Mouse (Mus musculus) kidney, postnatal 0 days (tissue): ENCODE data around the gene Adap1. TPM values are rescaled to one million over a fixed set of nuclear protein-coding genes. Genes with fewer than 3 reads are reported as not detected.

Source experiments
- ATAC-seq: fragments of 200-750 bp; cut with Nextera tagmentation; replicated peaks from 2 replicates; pipeline ENCODE4 v1.8.0; 2017; ENCODE audit warnings: low read depth, moderate number of reproducible peaks, moderate TSS enrichment, moderate library complexity; ENCODE audit not compliant: low FRiP score
- DNase-seq: peaks from one replicate; pipeline ENCODE4 v3.0.0-alpha.2; 2016; ENCODE audit warnings: low spot score
- H3K27ac ChIP-seq: fragments of 300-500 bp; sonication (generic); 2 replicates; pipeline ENCODE4 v1.5.1; 2014; ENCODE audit warnings: mild to moderate bottlenecking
- H3K27me3 ChIP-seq: fragments of 300-500 bp; sonication (generic); 2 replicates; pipeline ENCODE4 v1.6.1; 2014; ENCODE audit warnings: low read length, mixed read lengths; ENCODE audit not compliant: insufficient read depth
- H3K36me3 ChIP-seq: fragments of 300-500 bp; sonication (generic); 2 replicates; pipeline ENCODE4 v1.6.1; 2014; ENCODE audit warnings: low read length, mixed read lengths; ENCODE audit not compliant: insufficient read depth
- H3K4me1 ChIP-seq: fragments of 300-500 bp; sonication (generic); replicated peaks from 2 replicates; pipeline ENCODE4 v1.6.1; 2014; ENCODE audit warnings: antibody characterized with exemption, low read length, mixed read lengths; ENCODE audit not compliant: insufficient read depth
- H3K4me2 ChIP-seq: fragments of 300-500 bp; sonication (generic); 2 replicates; pipeline ENCODE4 v1.6.1; 2014; ENCODE audit warnings: mild to moderate bottlenecking, low read length, moderate library complexity, mixed read lengths
- H3K4me3 ChIP-seq: fragments of 300-500 bp; sonication (generic); replicated peaks from 2 replicates; pipeline ENCODE4 v1.5.1; 2014; ENCODE audit warnings: low read depth, low read length
- H3K9ac ChIP-seq: fragments of 300-500 bp; sonication (generic); 2 replicates; pipeline ENCODE4 v1.6.1; 2014; ENCODE audit warnings: low read depth, low read length
- H3K9me3 ChIP-seq: fragments of 300-500 bp; sonication (generic); replicated peaks from 2 replicates; pipeline ENCODE4 v1.6.1; 2016; ENCODE audit warnings: low read length, inconsistent platforms, mixed read lengths
- CTCF ChIP-seq: IDR thresholded peaks from 2 replicates; pipeline ENCODE4 v1.5.1; 2016; ENCODE audit warnings: antibody characterized with exemption, low read depth, mild to moderate bottlenecking, moderate library complexity
- WGBS: fragments of 180-500 bp; shearing (Covaris S2); extraction: QIAGEN DNeasy Blood & Tissue Kit; methylation state at CpG from one replicate; pipeline ENCODE4 v1.1.7; 2014; 5-methylcytosine and 5-hydroxymethylcytosine counted together
- polyA plus RNA-seq: library from polyadenylated mRNA; unstranded; fragments of >200 nt; fragmentation: Nextera tagmentation; extraction: Ambion mirVana; gene quantifications from 2 replicates; pipeline ENCODE4 v1.2.1, GENCODE M21; 2015

Gene Adap1
- polyA plus RNA-seq, 1 experiment from 2014 or later, result 6.9 TPM

DNA sequence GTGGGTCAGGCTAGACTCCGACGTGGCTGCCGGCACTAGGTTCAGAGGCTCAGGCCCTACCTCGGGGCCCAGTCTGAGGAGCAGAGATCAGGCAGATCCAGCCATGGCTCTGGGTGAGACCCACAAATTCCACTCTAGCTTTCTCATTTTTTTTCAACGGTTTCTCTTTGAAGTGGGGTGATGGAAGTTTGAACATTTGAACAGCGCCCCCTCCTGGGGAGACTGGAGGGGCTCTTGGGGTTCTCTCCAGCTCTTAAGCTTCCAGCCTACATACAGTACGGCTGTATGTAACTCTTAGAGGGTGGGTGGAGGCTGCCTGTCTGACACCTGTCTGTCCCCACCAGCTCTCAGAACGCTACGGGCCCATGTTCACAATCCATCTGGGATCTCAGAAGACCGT, 28.1 kb upstream of the Adap1 start:
- Histone ChIP-seq H3K4me2 (no peak overlapping the region), H3K36me3 (no peaks in the 10 kb centered on the region), H3K9ac (no peak overlapping the region), H3K4me3 (no peak overlapping the region), H3K4me1 (no peaks in the 10 kb centered on the region), H3K27me3 (no peaks in the 10 kb centered on the region), H3K27ac (no peak overlapping the region), H3K9me3 (no peaks in the 10 kb centered on the region)
- 58% methylated on average over 10 of the region's 10 CpGs for WGBS
- DNase-seq, result peak; percentile 46
- ATAC-seq, result no peak
- peak; percentile 57 for TF ChIP-seq CTCF

DNA sequence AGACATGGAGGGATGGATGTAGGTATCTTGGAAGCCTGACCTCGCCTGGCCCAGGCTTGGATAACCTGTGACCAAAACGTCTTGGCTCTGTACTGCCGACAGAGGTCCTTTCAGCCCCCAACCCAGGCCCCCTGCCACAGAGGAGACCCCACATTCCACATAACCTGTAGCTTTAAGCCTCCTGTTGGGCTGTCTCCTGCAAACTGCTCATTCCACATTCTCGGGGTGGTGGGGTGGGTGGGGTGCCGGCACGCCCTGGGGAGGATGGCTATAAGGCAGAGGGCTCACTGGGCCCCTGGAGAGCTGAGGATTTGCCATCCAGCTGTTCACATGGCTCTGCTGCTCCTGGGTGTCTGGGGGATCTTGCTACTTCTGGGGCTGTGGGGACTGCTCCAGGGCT, 26.9 kb upstream of the Adap1 start, which contains the start of gene Cyp2w1:
Gene Cyp2w1, plus strand, starts transcription at position 301 of the 400 bp plus-strand sequence.
- H3K4me3 ChIP-seq, result no peak within 1 kb of the TSS
- ATAC-seq (no peak), DNase-seq (no peak)
- no peaks in the 10 kb centered on the region for H3K27me3 ChIP-seq
- H3K36me3 ChIP-seq, result no peaks in the 10 kb centered on the region
- no peaks in the 10 kb centered on the region for H3K4me1 ChIP-seq
- no peaks in the 10 kb centered on the region for H3K9me3 ChIP-seq
- WGBS, result 59% methylated on average over 6 of the region's 6 CpGs
- no peak within 1 kb of the TSS for H3K4me2 ChIP-seq
- no peak within 1 kb of the TSS for H3K27ac ChIP-seq
- no peak for TF ChIP-seq CTCF
- 0 out of 2 replicates have a peak within 1 kb of the TSS, but pooled peaks have one; percentile 8 for H3K9ac ChIP-seq

DNA sequence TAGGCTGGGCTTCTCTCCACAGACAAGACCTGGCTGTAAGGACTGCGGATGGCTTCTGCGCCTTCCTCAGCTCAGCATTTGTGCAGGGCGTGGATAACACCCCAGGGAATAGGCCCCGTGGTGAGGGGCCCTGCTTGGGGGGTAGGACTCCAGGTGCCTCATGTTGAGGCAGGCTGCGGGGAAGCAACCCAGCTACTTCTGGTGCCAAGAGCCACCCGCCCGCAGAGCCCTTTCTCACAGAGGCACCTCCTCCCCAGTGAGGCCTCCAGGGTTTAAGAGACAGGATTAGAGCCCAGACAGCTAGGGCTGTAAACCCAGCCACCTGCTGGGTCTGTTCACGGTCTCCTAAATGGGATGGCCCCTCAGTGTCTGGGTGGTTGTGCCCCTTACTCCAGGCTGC, 26.2 kb upstream of the Adap1 start:
- Histone ChIP-seq H3K36me3 (no peaks in the 10 kb centered on the region), H3K27me3 (no peaks in the 10 kb centered on the region), H3K4me3 (no peak overlapping the region), H3K4me2 (no peak overlapping the region), H3K4me1 (no peaks in the 10 kb centered on the region), H3K9me3 (no peaks in the 10 kb centered on the region), H3K27ac (no peak overlapping the region), H3K9ac (0 out of 2 replicates have a peak overlapping the region, but pooled peaks have one; percentile 8)
- ATAC-seq (no peak), DNase-seq (no peak)
- TF ChIP-seq CTCF, result no peak
- 11% methylated on average over 8 of the region's 8 CpGs for WGBS

DNA sequence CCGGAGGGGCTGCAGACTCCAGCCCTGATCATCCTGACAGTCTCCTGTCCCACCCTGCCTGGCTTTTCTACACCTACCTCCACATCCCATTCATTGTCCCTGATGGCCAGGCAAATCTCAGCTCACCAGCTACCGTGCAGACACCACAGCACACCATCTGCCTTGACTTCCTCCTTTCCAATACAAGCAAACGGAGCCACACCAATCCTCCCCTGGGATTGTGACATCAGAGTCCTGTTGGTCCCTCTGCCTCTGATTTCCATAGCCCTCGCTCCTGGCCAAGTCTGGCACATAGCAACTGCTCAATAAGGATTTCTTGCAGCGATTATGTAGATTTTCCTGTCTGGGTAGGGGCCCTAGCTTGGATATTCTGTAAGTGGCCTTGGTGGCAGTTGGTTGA, 25.7 kb upstream of the Adap1 start, which contains the start of gene Cox19:
Gene Cox19, minus strand, starts transcription at position 285 of the 400 bp plus-strand sequence.
- Histone ChIP-seq H3K27ac (no peak within 1 kb of the TSS), H3K9ac (0 out of 2 replicates have a peak within 1 kb of the TSS, but pooled peaks have one; percentile 8), H3K36me3 (no peaks in the 10 kb centered on the region), H3K27me3 (no peaks in the 10 kb centered on the region), H3K4me1 (no peaks in the 10 kb centered on the region), H3K4me3 (no peak within 1 kb of the TSS), H3K9me3 (no peaks in the 10 kb centered on the region), H3K4me2 (no peak within 1 kb of the TSS)
- 38% methylated on average over 5 of the region's 5 CpGs for WGBS
- DNase-seq, result no peak
- no peak for TF ChIP-seq CTCF
- ATAC-seq, result no peak

DNA sequence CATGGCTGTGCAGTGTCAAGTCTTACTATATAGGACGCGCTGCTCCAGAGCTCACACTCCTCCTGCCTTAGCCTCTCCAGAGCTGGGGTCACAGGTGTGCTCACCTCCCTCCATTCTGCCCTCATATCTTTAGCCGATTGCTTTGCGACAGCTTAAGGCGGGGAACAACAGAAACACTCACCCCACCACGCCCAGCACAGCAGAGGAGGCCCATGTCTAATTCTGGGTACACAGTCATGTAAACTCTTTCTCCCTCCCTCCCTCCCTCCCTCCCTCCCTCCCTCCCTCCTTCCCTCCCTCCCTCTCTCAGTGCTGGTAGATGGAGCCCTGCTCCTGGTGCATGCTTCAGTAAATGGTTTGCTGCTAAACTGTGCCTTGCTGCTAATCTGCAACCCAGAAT, 24.3 kb upstream of the Adap1 start:
- H3K4me3 ChIP-seq, result no peak overlapping the region
- no peak overlapping the region for H3K9ac ChIP-seq
- no peak overlapping the region for H3K27ac ChIP-seq
- ATAC-seq (no peak), DNase-seq (no peak)
- TF ChIP-seq CTCF, result no peak
- no peak overlapping the region for H3K4me2 ChIP-seq
- WGBS, result 75% methylated on average over 6 of the region's 6 CpGs
- H3K27me3 ChIP-seq, result no peaks in the 10 kb centered on the region
- H3K4me1 ChIP-seq, result peaks cover 5% of the 10 kb centered on the region; the same call in 1 of the 2 replicates
- H3K9me3 ChIP-seq, result no peaks in the 10 kb centered on the region
- no peaks in the 10 kb centered on the region for H3K36me3 ChIP-seq

- H3K27ac ChIP-seq, result peak overlapping the region; percentile 71
- H3K4me2 ChIP-seq, result no peak overlapping the region
- DNase-seq (no peak), ATAC-seq (no peak)
- H3K27me3 ChIP-seq, result no peaks in the 10 kb centered on the region
- H3K36me3 ChIP-seq, result peaks cover 2% of the 10 kb centered on the region; the same call in 1 of the 2 replicates
- TF ChIP-seq CTCF, result no peak
- H3K4me3 ChIP-seq, result no peak overlapping the region
- WGBS, result 67% methylated on average over 1 of the region's 1 CpGs
- H3K9me3 ChIP-seq, result no peaks in the 10 kb centered on the region
- H3K4me1 ChIP-seq, result peaks cover 8% of the 10 kb centered on the region; the same call in 1 of the 2 replicates
- no peak overlapping the region for H3K9ac ChIP-seq
These were observed 21.8 kb upstream of the Adap1 start for GRCm38 (mm10) chr5:139347225-139347624.

DNA sequence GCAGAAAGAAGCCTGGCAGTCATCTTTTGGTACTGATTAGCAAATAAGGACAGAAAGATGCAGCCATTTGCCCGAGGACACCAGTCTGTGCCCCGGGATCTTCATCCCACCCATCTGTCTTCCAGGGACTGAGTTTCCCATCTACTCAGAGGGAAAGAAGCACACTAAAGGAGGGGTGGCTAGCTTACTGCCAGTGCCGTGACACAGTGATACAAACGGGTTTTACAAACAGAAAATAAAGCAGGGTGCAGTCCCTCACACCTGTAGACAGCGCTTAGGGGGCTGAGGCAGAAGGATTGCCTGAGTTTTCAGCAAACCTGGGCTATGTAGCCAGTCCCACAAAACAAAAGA, 19.9 kb upstream of the Adap1 start:
- 7% methylated on average over 5 of the region's 5 CpGs for WGBS
- no peak for TF ChIP-seq CTCF
- H3K27ac ChIP-seq, result peak overlapping the region; percentile 72
- peaks cover 8% of the 10 kb centered on the region; the same call in 1 of the 2 replicates for H3K4me1 ChIP-seq
- peak overlapping the region; percentile 91 for H3K4me3 ChIP-seq
- peaks cover 14% of the 10 kb centered on the region; the same call in 1 of the 2 replicates for H3K36me3 ChIP-seq
- H3K9ac ChIP-seq, result peak overlapping the region; percentile 96; the same call in 1 of the 2 replicates
- H3K9me3 ChIP-seq, result no peaks in the 10 kb centered on the region
- peak overlapping the region; percentile 96 for H3K4me2 ChIP-seq
- ATAC-seq (peak; percentile 15; the same call in 1 of the 2 replicates), DNase-seq (no peak)
- no peaks in the 10 kb centered on the region for H3K27me3 ChIP-seq
